ENCODE assay signal across 11 mouse cellular contexts in genomic region chr2:69895502-69896223, GRCm38 (mm10). TPM values are rescaled to one million over a fixed set of nuclear protein-coding genes. Genes with fewer than 3 reads are reported as not detected.
DNase-seq lines count a peak whose midpoint lies in the region; ATAC-seq and TF ChIP-seq lines count a peak whose summit lies in the region.
"Had no signal": no experiment of that assay in that cellular context is flagged by ENCODE, and none has a peak within 500 bp of the region (broad histone marks: within the 10 kb centered on the region; RNA-seq: fewer than 3 reads in every experiment).

No protein-coding gene starts in this region.

- no peaks in the 10 kb centered on the region; the same call in 1 of the 2 replicates for H3K4me1 ChIP-seq in forebrain, postnatal 0 days (ENCODE audit: insufficient read depth)
- peaks cover 21% of the 10 kb centered on the region for H3K4me1 ChIP-seq in forebrain, embryonic 10.5 days
- H3K4me1 ChIP-seq in forebrain, embryonic 11.5 days (replicated peaks; ENCODE audit: control insufficient read depth, insufficient read depth, low read length): 0 out of 2 replicates have a peak, but pooled peaks cover 2% of the 10 kb centered on the region
- peaks cover 14% of the 10 kb centered on the region for H3K4me1 ChIP-seq in hindbrain, embryonic 14.5 days (replicated peaks; ENCODE audit: control insufficient read depth, insufficient read depth, low read length)

- TF ChIP-seq CTCF in forebrain, postnatal 0 days (IDR thresholded peaks at IDR 0.05; ENCODE audit: low read depth): peak; percentile 18
- peak; percentile 47; the same call in 1 of the 2 replicates for TF ChIP-seq CTCF in brain, embryonic 14.5 days (IDR thresholded peaks at IDR 0.05; ENCODE audit: borderline replicate concordance, extremely low read depth, insufficient read depth, insufficient read length)

- H3K4me3 ChIP-seq in forebrain, postnatal 0 days (ENCODE audit: low read depth, low read length): no peak overlapping the region
- no peak overlapping the region for H3K4me3 ChIP-seq in forebrain, embryonic 10.5 days
- H3K4me3 ChIP-seq in forebrain, embryonic 11.5 days (ENCODE audit: low read depth, low read length): no peak overlapping the region
- H3K4me3 ChIP-seq in hindbrain, embryonic 14.5 days (replicated peaks; ENCODE audit: low read length): no peak overlapping the region
- H3K4me3 ChIP-seq: hindbrain, embryonic 15.5 days; midbrain, embryonic 15.5 days had no signal

- H3K4me2 ChIP-seq in forebrain, postnatal 0 days (ENCODE audit: low read depth): no peak overlapping the region
- H3K4me2 ChIP-seq in forebrain, embryonic 11.5 days (ENCODE audit: low read depth, low read length, severe bottlenecking): no peak overlapping the region
- no peak overlapping the region for H3K4me2 ChIP-seq in hindbrain, embryonic 14.5 days (replicated peaks)
- H3K4me2 ChIP-seq: hindbrain, embryonic 15.5 days; midbrain, embryonic 15.5 days had no signal

- TF ChIP-seq POLR2A in brain, embryonic 14.5 days (IDR thresholded peaks at IDR 0.05; ENCODE audit: borderline replicate concordance, extremely low read depth, insufficient read depth, insufficient read length, poor library complexity, severe bottlenecking): no peak

- no peak for ATAC-seq in forebrain, postnatal 0 days
- ATAC-seq in forebrain, embryonic 11.5 days (replicated peaks; ENCODE audit: low FRiP score): no peak
- no peak for ATAC-seq in hindbrain, embryonic 14.5 days (ENCODE audit: low FRiP score)
- ATAC-seq: midbrain, embryonic 15.5 days had no signal

- no peaks in the 10 kb centered on the region for H3K36me3 ChIP-seq in forebrain, postnatal 0 days (ENCODE audit: insufficient read depth)
- peaks cover 3% of the 10 kb centered on the region for H3K36me3 ChIP-seq in forebrain, embryonic 10.5 days (replicated peaks)
- no peaks in the 10 kb centered on the region for H3K36me3 ChIP-seq in splenic B cell, adult 2 months (ENCODE audit: control insufficient read depth, insufficient read depth, low read length, poor library complexity, severe bottlenecking)
- no peaks in the 10 kb centered on the region for H3K36me3 ChIP-seq in forebrain, embryonic 11.5 days (ENCODE audit: control insufficient read depth, insufficient read depth, low read length)
- H3K36me3 ChIP-seq in hindbrain, embryonic 14.5 days (replicated peaks; ENCODE audit: control insufficient read depth, insufficient read depth): 0 out of 2 replicates have a peak, but pooled peaks cover 4% of the 10 kb centered on the region
- H3K36me3 ChIP-seq: hindbrain, embryonic 15.5 days; midbrain, embryonic 15.5 days had no signal

- H3K9ac ChIP-seq in forebrain, postnatal 0 days: no peak overlapping the region
- H3K9ac ChIP-seq in forebrain, embryonic 11.5 days (ENCODE audit: low read length): no peak overlapping the region
- no peak overlapping the region for H3K9ac ChIP-seq in hindbrain, embryonic 14.5 days
- H3K9ac ChIP-seq: hindbrain, embryonic 15.5 days; midbrain, embryonic 15.5 days had no signal

- DNase-seq in forebrain, postnatal 0 days: no peak
- DNase-seq in forebrain, embryonic 10.5 days (ENCODE audit: extremely low spot score, low spot score): no peak
- DNase-seq in retina, embryonic 14.5 days (ENCODE audit: low spot score): peak; percentile 22
- no peak for DNase-seq in retina, postnatal 1 day
- no peak for DNase-seq in brain, embryonic 14.5 days (ENCODE audit: low read depth)
- peak; percentile 51 for DNase-seq in splenic B cell, adult 2 months (ENCODE audit: low read depth, low spot score)
- no peak for DNase-seq in forebrain, embryonic 11.5 days (ENCODE audit: low spot score)
- no peak for DNase-seq in hindbrain, embryonic 14.5 days (ENCODE audit: low spot score)
- DNase-seq: cerebellum, postnatal 25 days had no signal

- 61% methylated on average over 14 of the region's 14 CpGs for WGBS in forebrain, postnatal 0 days
- WGBS in forebrain, embryonic 10.5 days: 57% methylated on average over 14 of the region's 14 CpGs
- 60% methylated on average over 14 of the region's 14 CpGs for WGBS in forebrain, embryonic 11.5 days
- 59% methylated on average over 14 of the region's 14 CpGs for WGBS in hindbrain, embryonic 14.5 days

- H3K27me3 ChIP-seq in forebrain, postnatal 0 days (ENCODE audit: insufficient read depth, low read length): no peaks in the 10 kb centered on the region
- H3K27me3 ChIP-seq in forebrain, embryonic 10.5 days (ENCODE audit: poor library complexity, severe bottlenecking): no peaks in the 10 kb centered on the region
- H3K27me3 ChIP-seq in splenic B cell, adult 2 months (ENCODE audit: control insufficient read depth, insufficient read depth, low read length, poor library complexity, severe bottlenecking): no peaks in the 10 kb centered on the region
- no peaks in the 10 kb centered on the region for H3K27me3 ChIP-seq in forebrain, embryonic 11.5 days (ENCODE audit: control insufficient read depth, insufficient read depth, low read length)
- H3K27me3 ChIP-seq in hindbrain, embryonic 14.5 days (ENCODE audit: control insufficient read depth, insufficient read depth, low read length): no peaks in the 10 kb centered on the region
- H3K27me3 ChIP-seq: hindbrain, embryonic 15.5 days; midbrain, embryonic 15.5 days had no signal

- no peaks in the 10 kb centered on the region for H3K9me3 ChIP-seq in forebrain, postnatal 0 days (ENCODE audit: low read length)
- no peaks in the 10 kb centered on the region for H3K9me3 ChIP-seq in forebrain, embryonic 10.5 days
- no peaks in the 10 kb centered on the region for H3K9me3 ChIP-seq in forebrain, embryonic 11.5 days (ENCODE audit: control insufficient read depth, low read length)
- H3K9me3 ChIP-seq in hindbrain, embryonic 14.5 days (ENCODE audit: control insufficient read depth, low read length): no peaks in the 10 kb centered on the region
- H3K9me3 ChIP-seq: hindbrain, embryonic 15.5 days; midbrain, embryonic 15.5 days had no signal

- no peak overlapping the region for H3K27ac ChIP-seq in forebrain, postnatal 0 days (ENCODE audit: low read depth, low read length)
- H3K27ac ChIP-seq in forebrain, embryonic 10.5 days: no peak overlapping the region
- no peak overlapping the region for H3K27ac ChIP-seq in forebrain, embryonic 11.5 days (ENCODE audit: low read depth, low read length)
- no peak overlapping the region for H3K27ac ChIP-seq in hindbrain, embryonic 14.5 days
- H3K27ac ChIP-seq: hindbrain, embryonic 15.5 days; midbrain, embryonic 15.5 days had no signal

RNA-seq across cellular contexts. Expression of gene Ubr3, which starts 1.4 kb away (rescaled TPM):
- total RNA-seq in forebrain, postnatal 0 days (2014; rRNA removed): 42.9 and 53.9 TPM in 2 replicates
- 7.7 and 10.9 TPM in 2 replicates for polyA plus RNA-seq in forebrain, postnatal 0 days (2015; fragmentation: Nextera tagmentation; extraction: Ambion mirVana)
- polyA plus RNA-seq in forebrain, embryonic 10.5 days (2016; fragmentation: Nextera tagmentation; extraction: Ambion mirVana): 10.3 and 11.8 TPM in 2 replicates
- 45.2 and 53.9 TPM in 2 replicates for polyA plus RNA-seq in brain, embryonic 14.5 days (2012; rRNA removed)
- polyA plus RNA-seq in forebrain, embryonic 11.5 days (2014; fragmentation: Nextera tagmentation; extraction: Ambion mirVana): 14.0 and 19.6 TPM in 2 replicates
- polyA plus RNA-seq in hindbrain, embryonic 14.5 days (2014; fragmentation: Nextera tagmentation; extraction: Ambion mirVana): 16.3 and 21.3 TPM in 2 replicates

RNA-seq across cellular contexts. Expression of gene Mettl5, which starts 10.2 kb away (rescaled TPM):
- total RNA-seq in forebrain, postnatal 0 days (2014; rRNA removed): 12.5 and 13.0 TPM in 2 replicates
- 30.5 and 32.3 TPM in 2 replicates for polyA plus RNA-seq in forebrain, postnatal 0 days (2015; fragmentation: Nextera tagmentation; extraction: Ambion mirVana)
- 44.4 and 48.0 TPM in 2 replicates for polyA plus RNA-seq in forebrain, embryonic 10.5 days (2016; fragmentation: Nextera tagmentation; extraction: Ambion mirVana)
- polyA plus RNA-seq in brain, embryonic 14.5 days (2012; rRNA removed): 8.9 and 9.4 TPM in 2 replicates
- polyA plus RNA-seq in forebrain, embryonic 11.5 days (2014; fragmentation: Nextera tagmentation; extraction: Ambion mirVana): 43.1 and 45.1 TPM in 2 replicates
- 32.8 and 33.7 TPM in 2 replicates for polyA plus RNA-seq in hindbrain, embryonic 14.5 days (2014; fragmentation: Nextera tagmentation; extraction: Ambion mirVana)

RNA-seq across cellular contexts. Expression of gene Ssb, which starts 34.3 kb away (rescaled TPM):
- total RNA-seq in forebrain, postnatal 0 days (2014; rRNA removed): 130 and 152 TPM in 2 replicates
- polyA plus RNA-seq in forebrain, postnatal 0 days (2015; fragmentation: Nextera tagmentation; extraction: Ambion mirVana): 287 and 316 TPM in 2 replicates
- polyA plus RNA-seq in forebrain, embryonic 10.5 days (2016; fragmentation: Nextera tagmentation; extraction: Ambion mirVana): 406 and 461 TPM in 2 replicates
- polyA plus RNA-seq in brain, embryonic 14.5 days (2012; rRNA removed): 119 and 122 TPM in 2 replicates
- polyA plus RNA-seq in forebrain, embryonic 11.5 days (2014; fragmentation: Nextera tagmentation; extraction: Ambion mirVana): 405 and 430 TPM in 2 replicates
- polyA plus RNA-seq in hindbrain, embryonic 14.5 days (2014; fragmentation: Nextera tagmentation; extraction: Ambion mirVana): 225 and 239 TPM in 2 replicates

Comparison
In these comparisons a context has a peak if more than half of its experiments do, and no peak if none do; other contexts are left out.
1. DNase-seq: peak in retina, embryonic 14.5 days (single experiment) and splenic B cell, adult 2 months (single experiment); none in forebrain, postnatal 0 days (single experiment), forebrain, embryonic 10.5 days (single experiment), retina, postnatal 1 day (single experiment), brain, embryonic 14.5 days (single experiment), forebrain, embryonic 11.5 days (single experiment) and hindbrain, embryonic 14.5 days (single experiment).